Mouse (Mus musculus) embryo, embryonic 11 days (tissue): ENCODE results near the gene Mkrn1.
"Not testable (repeated sequence)": the region's sequence is repeated elsewhere in the genome, so short reads cannot be mapped to it uniquely, and the experiment has no call there.

ENCODE experiments used
- DNase-seq: peaks from one replicate; pipeline ENCODE4 v3.0.0-alpha.2; 2015

The Mkrn1 gene

GRCm38 (mm10) chr6:39429007-39429788, 8.9 kb upstream of the Mkrn1 start:
- no peak for DNase-seq

DNA sequence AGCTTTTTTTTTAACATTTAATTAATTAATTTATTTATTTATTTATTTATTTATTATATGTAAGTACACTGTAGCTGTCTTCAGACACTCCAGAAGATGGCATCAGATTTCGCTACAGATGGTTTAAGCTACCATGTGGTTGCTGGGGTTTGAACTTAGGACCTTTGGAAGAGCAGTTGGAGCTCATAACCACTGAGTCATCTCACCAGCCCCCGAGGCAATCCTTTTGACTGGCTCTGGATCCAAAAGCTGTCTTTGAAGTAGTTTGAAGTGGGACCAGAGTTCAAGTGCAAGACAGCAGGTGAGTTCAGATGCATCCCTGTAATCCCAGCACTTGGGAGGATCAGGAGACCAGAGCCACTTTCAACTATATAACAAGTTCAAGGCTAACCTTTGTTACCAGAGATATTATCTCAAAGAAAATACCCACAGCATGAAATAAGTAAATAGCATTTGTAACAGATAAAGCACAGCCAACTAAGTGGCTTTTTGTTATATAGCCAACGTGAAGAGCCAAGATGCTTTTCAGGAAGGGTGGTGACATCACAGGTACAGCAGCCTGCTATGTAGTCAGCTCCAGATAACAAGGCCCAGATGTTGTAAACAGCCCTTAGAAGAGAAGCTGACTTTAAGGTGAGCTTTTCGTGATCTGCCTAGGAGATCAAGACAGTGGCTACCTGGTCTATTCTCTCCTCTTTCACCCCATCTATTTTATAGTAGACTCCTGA, 7.2 kb upstream of the Mkrn1 start:
- DNase-seq = no peak

- no peak for DNase-seq
These were observed 6.5 kb upstream of the Mkrn1 start for GRCm38 (mm10) chr6:39426725-39427124.

DNA sequence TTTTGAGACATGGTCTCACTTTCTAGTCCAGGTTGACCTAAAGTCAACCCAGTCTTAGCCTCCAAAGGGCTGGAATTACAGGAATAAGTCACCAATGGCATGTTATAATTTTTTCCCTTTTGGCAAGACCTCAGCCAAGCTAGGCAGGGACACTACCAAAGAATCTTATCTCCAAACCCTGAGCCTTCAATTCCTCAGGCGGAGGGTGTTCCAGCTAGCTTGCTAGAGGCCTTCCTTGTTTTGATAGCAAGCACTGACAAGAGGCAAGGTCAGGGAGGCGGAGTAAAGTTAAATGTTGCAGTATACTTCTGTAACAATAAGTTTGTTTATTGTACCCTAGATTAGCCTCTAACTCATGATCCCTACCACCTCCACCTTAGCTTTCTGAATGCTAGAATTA, 4.9 kb upstream of the Mkrn1 start:
- no peak for DNase-seq

GRCm38 (mm10) chr6:39423686-39424085, 3.4 kb upstream of the Mkrn1 start:
- no peak for DNase-seq

DNA sequence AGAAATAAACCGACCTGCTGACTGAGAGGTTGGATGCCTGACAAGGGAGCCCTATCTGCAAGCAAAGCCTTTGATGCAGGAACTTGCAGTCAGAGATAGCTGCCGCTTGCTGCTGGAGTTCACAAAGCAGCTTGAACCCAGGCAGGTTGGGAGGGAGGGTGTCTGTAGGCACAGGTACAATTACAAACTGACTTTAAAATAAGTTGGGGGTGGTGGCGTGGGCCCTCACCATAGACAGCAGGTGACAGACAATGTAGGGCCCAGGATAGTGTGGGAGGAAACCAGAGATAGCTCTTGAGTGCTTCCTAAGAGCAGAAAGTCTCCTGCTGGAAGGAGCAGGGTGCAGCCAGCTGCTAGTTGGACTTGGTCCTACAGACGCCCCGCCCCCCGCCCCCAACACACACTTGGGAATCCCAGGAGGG, 2.9 kb upstream of the Mkrn1 start:
- no peak for DNase-seq

GRCm38 (mm10) chr6:39420867-39421266, 605 bp upstream of the Mkrn1 start:
- DNase-seq = no peak

- peak; percentile 73 for DNase-seq
These were observed 844 bp downstream of the Mkrn1 start for GRCm38 (mm10) chr6:39419386-39419850.

DNA sequence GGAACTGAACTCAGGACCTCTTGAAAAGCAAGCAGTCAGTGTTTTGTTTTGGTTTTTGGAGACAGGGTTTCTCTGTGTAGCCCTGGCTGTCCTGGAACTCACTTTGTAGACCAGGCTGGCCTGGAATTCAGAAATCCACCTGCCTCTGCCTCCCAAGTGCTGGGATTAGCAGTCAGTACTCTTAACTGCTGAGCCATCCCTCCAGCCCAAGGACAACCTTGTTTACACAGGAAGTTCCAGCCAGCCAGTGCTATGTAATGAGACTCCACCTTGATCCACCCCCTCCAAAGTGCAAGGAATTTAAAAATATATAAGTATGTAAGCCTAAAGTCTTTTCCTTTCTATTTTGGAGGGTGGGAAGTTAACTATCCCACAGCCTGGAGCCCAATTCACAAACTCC, 3.6 kb downstream of the Mkrn1 start:
- not testable (repeated sequence) for DNase-seq

GRCm38 (mm10) chr6:39415762-39416161, 4.5 kb downstream of the Mkrn1 start:
- peak; percentile 57 for DNase-seq

- no peak for DNase-seq
These were observed 6.2 kb downstream of the Mkrn1 start for GRCm38 (mm10) chr6:39414106-39414505.

DNA sequence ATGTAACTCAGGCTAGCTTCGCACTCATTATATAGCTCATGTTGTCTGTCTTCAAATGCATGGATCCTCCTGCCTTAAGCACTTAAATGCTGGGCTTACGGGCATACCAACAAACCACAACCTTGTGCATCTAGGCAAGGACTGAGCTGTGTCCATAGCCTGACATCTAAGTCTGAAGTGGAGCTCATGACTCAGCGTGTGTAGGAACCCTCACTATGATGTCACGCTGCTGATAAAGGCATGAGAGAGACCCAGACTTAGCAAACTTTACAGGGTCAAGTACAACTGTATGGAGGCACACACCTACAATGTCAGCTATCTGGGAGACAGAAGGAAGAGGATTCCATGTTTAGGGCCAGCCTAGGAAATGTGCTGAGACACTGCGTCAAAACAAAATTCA, 13.8 kb downstream of the Mkrn1 start:
- DNase-seq = no peak

DNA sequence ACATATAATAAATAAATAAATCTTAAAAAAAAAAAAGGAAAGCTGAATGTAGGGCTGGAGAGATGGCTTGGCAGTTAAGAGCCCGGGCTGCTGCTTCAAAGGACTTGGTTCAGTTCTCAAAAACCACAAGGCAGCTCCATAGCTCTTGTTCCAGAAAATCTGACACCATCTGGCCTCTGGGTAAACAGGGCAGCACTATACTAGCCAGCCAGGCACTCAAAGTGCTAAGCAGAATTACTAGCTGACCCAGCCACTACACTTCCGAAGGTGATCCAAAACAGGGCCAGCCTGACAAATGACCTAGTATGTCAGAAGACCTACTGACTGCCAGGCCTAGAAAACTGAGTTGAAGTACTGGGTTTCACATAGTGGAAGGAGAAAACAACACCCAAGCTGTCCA, 17.1 kb downstream of the Mkrn1 start:
- DNase-seq = no peak

- DNase-seq = peak; percentile 65
These were observed 19.9 kb downstream of the Mkrn1 start for GRCm38 (mm10) chr6:39400343-39400742.

GRCm38 (mm10) chr6:39398342-39398741, 21.9 kb downstream of the Mkrn1 start:
- no peak for DNase-seq

DNA sequence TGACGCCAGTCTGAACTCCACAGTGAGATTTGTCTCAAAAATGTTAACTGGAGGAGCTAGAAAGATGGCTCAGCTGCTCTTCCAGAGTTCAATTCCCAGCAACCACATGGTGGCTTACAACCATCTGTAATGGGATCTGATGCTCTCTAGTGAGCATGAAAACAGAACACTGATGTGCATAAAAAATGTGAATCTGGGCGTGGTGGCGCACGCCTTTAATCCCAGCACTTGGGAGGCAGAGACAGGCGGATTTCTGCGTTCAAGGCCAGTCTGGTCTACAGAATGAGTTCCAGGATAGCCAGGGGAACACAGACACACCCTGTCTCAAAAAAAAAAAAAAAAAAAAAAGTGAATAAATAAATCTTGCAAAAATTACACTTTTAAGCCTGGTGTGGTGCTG, 23.2 kb downstream of the Mkrn1 start:
- no peak for DNase-seq

DNA sequence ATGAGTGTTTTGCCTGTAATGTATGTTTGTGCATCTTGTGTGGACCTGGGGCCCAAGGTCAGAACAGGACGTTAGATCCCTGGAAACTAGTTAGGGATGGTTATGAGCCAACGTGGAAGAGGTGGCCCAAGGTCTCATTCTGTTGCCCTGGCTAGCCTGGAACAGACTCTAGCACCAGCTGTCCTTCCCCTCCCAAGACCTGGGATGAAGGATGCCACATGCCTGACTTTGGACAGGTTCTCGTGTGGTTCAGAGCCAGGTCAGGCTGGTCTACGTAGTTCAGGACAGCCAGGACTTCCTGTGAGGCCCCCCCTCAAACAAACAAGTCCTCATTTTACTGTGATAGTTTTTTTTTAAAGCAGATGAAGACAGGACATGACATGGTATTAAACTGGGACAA, 24.3 kb downstream of the Mkrn1 start:
- DNase-seq = no peak

DNA sequence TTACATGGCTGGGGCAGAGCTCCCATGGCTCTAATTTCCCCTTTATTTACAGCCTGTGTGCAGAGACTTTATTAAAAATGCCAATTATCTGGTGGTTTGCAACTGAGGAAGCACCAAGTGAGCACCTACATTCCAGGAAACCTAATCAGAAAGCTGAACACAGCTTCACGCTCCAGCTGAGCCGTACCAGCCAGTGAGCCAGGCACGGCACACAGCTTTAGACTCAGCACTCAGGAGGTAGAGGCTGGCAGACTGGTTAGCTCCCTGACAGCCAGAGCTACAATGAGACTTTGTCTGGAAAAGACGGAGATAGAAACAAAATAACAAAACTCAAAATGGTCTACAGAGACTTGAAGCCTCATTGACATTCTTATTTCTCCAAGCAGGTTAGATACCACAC, 24.8 kb downstream of the Mkrn1 start:
- no peak for DNase-seq

- DNase-seq = no peak
These were observed 30.3 kb downstream of the Mkrn1 start for GRCm38 (mm10) chr6:39389988-39390387.

GRCm38 (mm10) chr6:39381125-39381880, 39.0 kb downstream of the Mkrn1 start, which contains the start of gene Rab19:
TSS of gene Rab19 (plus strand) at chr6:39381175.
- DNase-seq = peak; percentile 47

- no peak for DNase-seq
These were observed 40.0 kb downstream of the Mkrn1 start for GRCm38 (mm10) chr6:39380276-39380675.

- no peak for DNase-seq
These were observed 40.5 kb downstream of the Mkrn1 start for GRCm38 (mm10) chr6:39379749-39380148.

GRCm38 (mm10) chr6:39379224-39379623, 41.0 kb downstream of the Mkrn1 start:
- DNase-seq = no peak
